Mouse (Mus musculus): ENCODE data around the gene Olfr933.

Olfr933 gene

GRCm38 (mm10) chr9:38972013-38972412 lies at the start of gene Olfr933:
Gene Olfr933, plus strand, starts transcription at chr9:38972313.
- DNase-seq, result no peak

- DNase-seq, result no peak
These were observed 42.6 kb upstream of the Olfr933 start, which contains the start of gene Olfr930 for GRCm38 (mm10) chr9:38929509-38929908. Gene Olfr930, plus strand, starts transcription at chr9:38929809.

GRCm38 (mm10) chr9:38953401-38954123 lies 18.6 kb upstream of the Olfr933 start:
- no peak for DNase-seq

GRCm38 (mm10) chr9:38954124-38954416 lies 18.0 kb upstream of the Olfr933 start:
- no peak for DNase-seq

GRCm38 (mm10) chr9:38988215-38988614 lies 16.1 kb downstream of the Olfr933 start, which contains the start of gene Olfr934:
Gene Olfr934, minus strand, starts transcription at chr9:38988315.
- DNase-seq, result no peak

- no peak for DNase-seq
These were observed 27.5 kb downstream of the Olfr933 start, which contains the start of gene Olfr935 for GRCm38 (mm10) chr9:38999583-38999982. Gene Olfr935, minus strand, starts transcription at chr9:38999683.

GRCm38 (mm10) chr9:39023277-39023676 lies 51.2 kb downstream of the Olfr933 start, which contains the start of gene Olfr146:
Gene Olfr146, minus strand, starts transcription at chr9:39023377.
- DNase-seq, result no peak
